Mouse (Mus musculus) heart, postnatal 36 days (tissue): Measurements from ENCODE around the gene Sec14l5. TPM values are rescaled to one million over a fixed set of nuclear protein-coding genes. Genes with fewer than 3 reads are reported as not detected.
A peak's percentile ranks its signal among the peaks of the same experiment; 100 is the strongest.
"Not testable (repeated sequence)": the region's sequence is repeated elsewhere in the genome, so short reads cannot be mapped to it uniquely, and the experiment has no call there.

Experiments
- DNase-seq, 2 experiments: peaks; one replicate each; pipeline ENCODE4 v3.0.0; 2021 to 2022
- intact Hi-C: fragments of 180-260 bp; cut with DNase I; formaldehyde crosslinking; loops from one replicate; pipeline ENCODE4 v1.15.1; 2025
- microRNA-seq, 2 experiments: library from miRNA; unstranded; fragments of <30 nt; microRNA quantifications; one replicate each; pipeline ENCODE4 v1.2.0; 2021; ENCODE audit warnings: borderline number of aligned reads in 2 of 2
- total RNA-seq, 2 experiments: library from RNA; stranded (reverse); gene quantifications; 2 replicates each; pipeline ENCODE4 v1.2.3; 2021

Sec14l5 gene
- total RNA-seq, 2 experiments from 2014 or later = 0.51 to 0.78 TPM

DNA sequence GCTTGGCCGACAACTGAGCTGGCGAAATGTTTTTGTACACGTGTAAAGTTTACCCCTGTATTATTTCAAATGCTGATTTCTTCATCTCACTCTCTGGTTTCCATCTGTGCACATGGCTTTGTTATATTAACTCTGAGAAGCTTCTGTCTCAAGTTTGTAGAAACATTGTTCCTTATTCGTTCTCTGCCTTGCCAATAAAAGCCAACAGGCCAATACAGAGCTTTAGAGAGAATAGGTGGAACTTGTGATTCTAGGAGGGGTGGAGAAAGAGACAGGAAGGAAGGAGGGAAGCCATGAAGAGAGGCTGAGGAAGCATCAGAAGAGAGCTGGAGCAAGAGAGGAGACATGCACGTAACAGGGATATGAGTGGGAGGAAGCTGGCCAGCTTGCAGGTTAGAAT is 59.1 kb downstream of the Sec14l5 start:
- intact Hi-C loops = no loop called here
- no peak for DNase-seq

DNA sequence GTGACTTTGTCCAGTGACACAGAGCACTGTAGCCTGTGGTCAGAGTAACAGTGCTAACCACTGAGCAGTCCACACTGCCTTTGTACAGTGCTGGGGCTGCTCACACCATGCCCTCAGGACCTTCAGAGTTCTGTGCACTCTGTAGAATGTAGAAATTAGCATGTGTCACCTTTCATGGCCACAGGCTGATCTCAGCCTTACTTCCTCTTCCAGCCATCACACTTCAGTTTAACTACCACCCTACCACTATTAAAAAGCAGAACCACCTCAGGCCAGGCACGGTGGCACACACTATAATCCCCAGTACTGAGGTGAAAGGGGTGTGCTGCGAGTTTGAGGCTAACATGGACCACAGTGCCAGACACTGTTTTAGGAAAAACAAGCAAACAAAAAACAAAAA is 63.5 kb downstream of the Sec14l5 start:
- DNase-seq = no peak
- intact Hi-C loops = no loop called here

- no peak for DNase-seq
- intact Hi-C loops = no loop called here
These were observed 65.2 kb downstream of the Sec14l5 start for GRCm38 (mm10) chr16:5212150-5212549.

GRCm38 (mm10) chr16:5214126-5214525 is 67.2 kb downstream of the Sec14l5 start:
- intact Hi-C loops = no loop called here
- no peak for DNase-seq

GRCm38 (mm10) chr16:5216686-5217085 is 69.8 kb downstream of the Sec14l5 start:
- intact Hi-C loops = no loop called here
- no peak for DNase-seq

DNA sequence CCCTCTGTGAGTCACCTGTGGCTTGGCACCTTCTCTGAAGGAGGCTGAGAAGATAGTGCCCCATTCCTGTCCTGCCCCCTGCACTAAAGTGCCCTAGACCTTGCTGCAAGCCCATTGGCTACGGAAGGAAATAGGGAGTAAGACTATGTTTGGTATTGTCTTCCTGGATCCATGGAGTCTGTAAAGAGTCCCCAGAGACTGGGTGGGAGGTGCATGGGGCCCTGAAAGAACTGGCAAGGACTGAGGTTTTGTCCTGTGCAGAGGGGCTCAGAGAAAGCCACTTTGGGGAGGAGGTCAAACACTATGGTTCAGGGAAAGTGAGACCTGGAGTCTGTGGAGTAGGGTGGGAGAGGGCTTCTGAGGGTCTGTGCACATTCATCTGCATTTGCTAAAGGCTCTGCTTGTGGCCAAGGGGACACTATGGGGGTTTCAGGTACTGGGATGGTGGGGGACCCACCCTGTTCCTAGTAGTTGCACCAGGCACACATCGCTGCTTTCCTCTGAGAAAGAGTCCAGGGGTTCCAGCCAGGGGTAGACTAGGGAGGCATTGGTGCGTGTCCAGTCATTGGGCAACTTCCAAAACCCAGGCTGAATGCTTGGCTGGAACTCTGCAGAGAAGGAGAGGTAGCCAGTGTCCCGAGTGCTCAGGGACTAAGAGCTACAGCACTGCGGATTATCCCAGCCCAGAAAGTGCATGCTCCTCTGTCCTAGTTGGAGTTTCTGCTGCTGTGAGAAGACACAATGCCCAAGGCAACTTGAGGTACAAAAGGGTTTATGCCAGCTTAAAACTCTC is 70.6 kb downstream of the Sec14l5 start:
- DNase-seq = no peak
- intact Hi-C loops = no loop called here

GRCm38 (mm10) chr16:5221403-5221802 is 74.5 kb downstream of the Sec14l5 start:
- intact Hi-C loops = no loop called here
- DNase-seq = no peak

DNA sequence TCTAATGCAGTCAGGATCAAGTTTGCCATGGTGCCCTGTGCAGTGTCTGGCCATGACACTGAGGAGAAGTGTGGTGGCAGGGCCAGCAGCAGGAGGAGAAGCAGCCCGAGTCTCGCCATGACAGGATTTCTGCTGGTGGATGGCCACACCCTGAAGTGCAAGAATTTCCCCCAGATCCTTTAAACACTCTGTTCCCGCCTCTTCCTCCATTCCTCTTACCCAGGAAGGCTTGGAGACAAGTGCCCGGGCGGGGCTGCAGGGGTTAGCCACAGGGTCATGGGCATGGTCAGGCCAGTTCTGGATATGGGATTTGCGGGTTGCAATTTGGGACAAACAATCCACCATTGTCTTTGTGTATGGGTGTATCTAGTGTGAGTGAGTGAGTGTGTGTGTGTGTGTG is 75.2 kb downstream of the Sec14l5 start, which contains the start of gene AU021092:
Gene AU021092 (minus strand): TSS at position 160 of the 400 bp plus-strand sequence.
- peak in 1 of 2 experiments; percentile 30 for DNase-seq
- intact Hi-C loops = no loop called here

- intact Hi-C loops, DNase-seq: not testable (repeated sequence)
These were observed 79.6 kb downstream of the Sec14l5 start for GRCm38 (mm10) chr16:5226534-5226933.

DNA sequence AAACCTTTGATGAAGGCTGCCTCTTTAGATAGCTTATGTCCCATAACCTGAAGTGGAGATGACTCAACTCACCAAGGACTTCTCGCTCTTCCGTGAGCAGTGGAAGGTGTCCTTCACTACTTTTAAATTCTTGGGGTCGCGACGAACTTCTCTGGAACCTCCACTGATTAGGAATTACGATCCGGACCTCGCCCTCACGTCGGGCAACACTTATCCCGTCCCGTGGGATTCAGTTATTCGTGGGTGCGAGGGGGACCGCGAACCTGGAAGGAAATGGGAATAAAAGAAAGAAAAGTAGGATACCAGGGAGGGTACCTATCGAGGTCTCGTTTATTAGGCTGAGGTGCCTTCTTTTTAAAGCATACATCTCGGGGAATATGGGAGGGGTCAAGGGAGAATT is 80.6 kb downstream of the Sec14l5 start:
- DNase-seq, intact Hi-C loops: not testable (repeated sequence)

- DNase-seq, intact Hi-C loops: not testable (repeated sequence)
These were observed 81.2 kb downstream of the Sec14l5 start for GRCm38 (mm10) chr16:5228103-5228502.

GRCm38 (mm10) chr16:5232982-5233381 is 86.1 kb downstream of the Sec14l5 start:
- intact Hi-C loops = no loop called here
- no peak for DNase-seq

DNA sequence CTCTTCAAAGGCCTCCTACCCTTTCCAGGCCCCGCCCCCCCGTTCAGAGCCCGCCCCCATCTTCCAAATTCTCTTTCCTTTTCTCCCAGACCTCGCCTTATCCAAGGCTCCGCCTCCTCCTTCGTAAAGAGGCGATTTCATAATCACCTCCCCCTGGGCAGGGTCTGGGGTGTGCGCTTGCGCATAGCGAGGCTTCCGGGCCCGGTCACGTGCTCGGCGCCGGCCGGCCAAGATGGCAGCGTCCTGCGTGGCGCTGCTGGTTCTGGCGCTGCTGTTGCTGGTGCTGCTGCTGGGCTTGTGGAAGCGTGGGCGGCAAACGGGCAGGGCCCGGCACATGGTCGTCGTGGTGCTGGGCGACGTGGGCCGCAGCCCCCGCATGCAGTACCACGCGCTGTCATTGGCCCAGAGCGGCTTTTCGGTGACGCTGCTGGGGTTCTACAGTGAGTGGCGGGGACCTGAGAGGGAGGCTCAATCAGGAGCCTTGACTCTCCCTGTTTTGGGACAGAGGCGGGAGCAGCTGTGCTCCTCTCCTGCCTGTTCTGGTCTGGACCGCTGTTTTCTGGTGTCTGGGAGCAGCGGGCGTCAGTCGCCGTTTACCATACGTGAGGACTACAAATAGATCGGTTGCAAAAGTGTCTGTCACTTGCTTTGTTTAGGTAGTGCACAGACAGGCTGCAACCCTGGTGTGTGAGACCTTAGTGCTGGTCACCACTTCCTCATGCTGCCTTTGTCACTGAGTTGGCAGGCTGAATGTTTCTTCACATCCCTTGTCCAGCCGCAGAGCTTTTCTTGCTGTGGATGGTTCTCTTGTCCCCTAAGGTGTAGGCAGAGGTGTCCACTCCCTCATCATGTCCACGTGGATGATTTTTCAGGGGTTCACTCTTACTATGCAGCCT is 86.8 kb downstream of the Sec14l5 start, which contains the start of gene Alg1:
Gene Alg1 (plus strand): TSS at position 204 of the 896 bp plus-strand sequence.
- DNase-seq = peak; percentile 93 to 94
- intact Hi-C loops = loop anchor here (1.0 kb wide), 1 partner anchor 20 kb away; no protein-coding TSS in a partner anchor

Small RNAs within 50 kb of the gene (microRNA-seq; reads per million reads assigned to microRNA genes)
- 0 reads per million in 2 experiments for gene Gm23689
- gene Gm26095 = 0 reads per million in 2 experiments
- gene Mir6364 = 0 reads per million in 2 experiments

Other genes starting within 250 kb of the Sec14l5 start
- gene Nudt16l1, start 208.3 kb upstream of the Sec14l5 start, total RNA-seq = 10 to 100 TPM; 20.5 to 21.3 TPM
- gene Anks3, start 182.9 kb upstream of the Sec14l5 start, total RNA-seq = 10 to 100 TPM; 12.4 to 12.9 TPM
- gene Sept12, start 149.3 kb upstream of the Sec14l5 start, total RNA-seq = not detected
- gene Smim22, start 139.8 kb upstream of the Sec14l5 start, total RNA-seq = not detected
- 10 to 100 TPM; 16.2 to 19.7 TPM for gene Rogdi, start 133.6 kb upstream of the Sec14l5 start, total RNA-seq
- gene Glyr1, start 97.2 kb upstream of the Sec14l5 start, total RNA-seq = 10 to 100 TPM; 43.8 to 46.0 TPM
- 10 to 100 TPM; 26.4 to 28.5 TPM for gene Ubn1, start 97.1 kb upstream of the Sec14l5 start, total RNA-seq
- gene Ppl, start 14.7 kb upstream of the Sec14l5 start, total RNA-seq = 1 to 10 TPM; 4.9 to 6.7 TPM
- gene Nagpa, start 56.9 kb downstream of the Sec14l5 start, total RNA-seq = 10 to 100 TPM; 13.4 to 14.5 TPM
- gene AU021092, start 75.2 kb downstream of the Sec14l5 start, total RNA-seq = 10 to 100 TPM; 22.9 to 23.6 TPM
- 10 to 100 TPM; 13.8 to 14.7 TPM for gene Alg1, start 86.5 kb downstream of the Sec14l5 start, total RNA-seq
- 1 to 10 TPM; 8.5 to 9.0 TPM for gene Eef2kmt, start 108.9 kb downstream of the Sec14l5 start, total RNA-seq